Mouse (Mus musculus): ENCODE results near the gene Arhgap27. TPM values are rescaled to one million over a fixed set of nuclear protein-coding genes. Genes with fewer than 3 reads are reported as not detected.

The Arhgap27 gene
- polyA plus RNA-seq, 1 experiment: 0.31 TPM

DNA sequence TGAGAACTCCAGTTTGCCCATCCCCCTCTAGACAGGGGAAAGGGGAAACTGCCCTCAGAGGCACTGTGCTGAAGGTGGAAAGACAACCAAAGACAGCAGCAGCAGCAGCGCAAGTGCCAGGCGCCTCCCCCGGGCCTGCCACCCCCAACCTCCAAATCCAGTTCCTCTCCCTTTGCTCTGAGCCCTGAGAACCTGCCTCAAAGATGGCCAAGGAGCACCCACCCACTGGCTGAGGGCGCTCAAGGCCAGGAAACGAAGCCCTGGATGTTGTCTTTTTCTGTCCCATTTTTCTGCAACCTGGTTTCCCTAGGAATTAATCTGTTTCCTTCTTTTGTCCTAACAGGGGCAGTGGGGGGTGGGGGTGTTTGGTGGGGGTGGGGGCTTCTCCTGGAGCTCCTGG, 843 bp upstream of the Arhgap27 start:
- TF ChIP-seq POLR2A (IDR thresholded peaks at IDR 0.05; ENCODE audit: insufficient read length, low read depth) (no peak), MYOD1 (IDR thresholded peaks at IDR 0.05; ENCODE audit: control insufficient read depth in 1 of 3, insufficient read length in 2 of 3, low read depth in 2 of 3) (no peak), REST (IDR thresholded peaks at IDR 0.05; ENCODE audit: insufficient read depth, insufficient read length) (no peak), MAX (IDR thresholded peaks at IDR 0.05; ENCODE audit: low read depth) (no peak), USF1 (IDR thresholded peaks at IDR 0.05; ENCODE audit: low read depth) (no peak), POLR2AphosphoS2 (IDR thresholded peaks at IDR 0.05; ENCODE audit: insufficient read length, low read depth) (no peak), CEBPB (IDR thresholded peaks at IDR 0.05; ENCODE audit: insufficient read depth, poor library complexity, severe bottlenecking) (no peak), MYOG (IDR thresholded peaks at IDR 0.05; ENCODE audit: control insufficient read depth in 1 of 3, insufficient read depth in 1 of 3, insufficient read length in 2 of 3, low read depth in 2 of 3) (no peak), SRF (IDR thresholded peaks at IDR 0.05; ENCODE audit: control insufficient read depth, insufficient read length, low read depth) (no peak), TCF12 (IDR thresholded peaks at IDR 0.05; ENCODE audit: insufficient read depth, poor library complexity, severe bottlenecking) (no peak), TCF3 (IDR thresholded peaks at IDR 0.05; ENCODE audit: insufficient read length, low read depth) (no peak), E2F4 (IDR thresholded peaks at IDR 0.05; ENCODE audit: insufficient read depth) (no peak)
- Histone ChIP-seq H3ac (ENCODE audit: control insufficient read depth, insufficient read length) (no peak overlapping the region), H3K4me2 (ENCODE audit: low read depth) (no peak overlapping the region), H3K4me3 (no peak overlapping the region), H3K79me2 (ENCODE audit: control insufficient read depth, insufficient read depth) (no peaks in the 10 kb centered on the region), H3K36me3 (ENCODE audit: control insufficient read depth, insufficient read depth) (no peaks in the 10 kb centered on the region), H3K27me3 (ENCODE audit: control insufficient read depth, insufficient read depth, insufficient read length) (peaks cover 5% of the 10 kb centered on the region)

DNA sequence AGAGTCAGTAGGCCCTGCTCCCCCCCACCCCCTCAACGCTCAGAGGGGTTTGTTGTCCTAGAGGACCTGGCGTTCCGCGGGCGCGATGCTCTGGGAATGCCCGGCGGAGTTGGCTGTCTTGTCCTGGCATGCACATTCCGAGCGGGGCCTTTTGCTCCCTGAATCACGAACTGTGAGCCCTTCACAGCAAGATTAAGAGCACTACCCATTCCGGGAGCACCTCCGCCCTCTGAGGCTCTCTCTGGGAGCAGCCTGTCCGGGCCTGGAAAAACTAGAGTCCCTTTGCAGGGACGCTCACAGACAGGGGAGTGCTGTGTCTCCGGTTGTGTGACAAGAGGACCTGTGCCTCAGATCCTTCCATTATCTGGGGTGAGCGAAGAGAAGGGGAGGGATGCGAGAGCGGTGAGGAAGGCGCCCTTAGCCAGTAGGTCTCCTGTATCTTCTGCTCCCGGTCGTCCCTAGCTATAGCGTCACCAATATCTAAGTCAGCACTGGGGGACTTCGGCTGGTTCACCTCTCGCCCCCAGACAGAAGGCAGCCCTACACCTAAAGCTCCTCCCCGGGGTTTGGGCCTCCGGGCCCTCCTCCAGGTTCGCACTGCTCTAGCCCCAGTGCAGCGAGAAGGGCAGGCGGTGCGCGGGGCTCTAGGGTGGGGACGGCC, 841 bp downstream of the Arhgap27 start:
- H3K79me2 ChIP-seq (ENCODE audit: control insufficient read depth, insufficient read depth): no peaks in the 10 kb centered on the region
- H3K4me3 ChIP-seq: no peak overlapping the region
- no peak overlapping the region for H3K4me2 ChIP-seq (ENCODE audit: low read depth)
- no peak overlapping the region for H3ac ChIP-seq (ENCODE audit: control insufficient read depth, insufficient read length)
- TF ChIP-seq MYOG (IDR thresholded peaks at IDR 0.05; ENCODE audit: control insufficient read depth in 1 of 3, insufficient read depth in 1 of 3, insufficient read length in 2 of 3, low read depth in 2 of 3) (no peak), POLR2AphosphoS2 (IDR thresholded peaks at IDR 0.05; ENCODE audit: insufficient read length, low read depth) (no peak), REST (IDR thresholded peaks at IDR 0.05; ENCODE audit: insufficient read depth, insufficient read length) (no peak), POLR2A (IDR thresholded peaks at IDR 0.05; ENCODE audit: insufficient read length, low read depth) (no peak), TCF12 (IDR thresholded peaks at IDR 0.05; ENCODE audit: insufficient read depth, poor library complexity, severe bottlenecking) (no peak), TCF3 (IDR thresholded peaks at IDR 0.05; ENCODE audit: insufficient read length, low read depth) (no peak), CEBPB (IDR thresholded peaks at IDR 0.05; ENCODE audit: insufficient read depth, poor library complexity, severe bottlenecking) (no peak), MYOD1 (IDR thresholded peaks at IDR 0.05; ENCODE audit: control insufficient read depth in 1 of 3, insufficient read length in 2 of 3, low read depth in 2 of 3) (no peak), USF1 (IDR thresholded peaks at IDR 0.05; ENCODE audit: low read depth) (no peak), E2F4 (IDR thresholded peaks at IDR 0.05; ENCODE audit: insufficient read depth) (no peak), SRF (IDR thresholded peaks at IDR 0.05; ENCODE audit: control insufficient read depth, insufficient read length, low read depth) (no peak), MAX (IDR thresholded peaks at IDR 0.05; ENCODE audit: low read depth) (no peak)
- peaks cover 5% of the 10 kb centered on the region for H3K27me3 ChIP-seq (ENCODE audit: control insufficient read depth, insufficient read depth, insufficient read length)
- no peaks in the 10 kb centered on the region for H3K36me3 ChIP-seq (ENCODE audit: control insufficient read depth, insufficient read depth)

DNA sequence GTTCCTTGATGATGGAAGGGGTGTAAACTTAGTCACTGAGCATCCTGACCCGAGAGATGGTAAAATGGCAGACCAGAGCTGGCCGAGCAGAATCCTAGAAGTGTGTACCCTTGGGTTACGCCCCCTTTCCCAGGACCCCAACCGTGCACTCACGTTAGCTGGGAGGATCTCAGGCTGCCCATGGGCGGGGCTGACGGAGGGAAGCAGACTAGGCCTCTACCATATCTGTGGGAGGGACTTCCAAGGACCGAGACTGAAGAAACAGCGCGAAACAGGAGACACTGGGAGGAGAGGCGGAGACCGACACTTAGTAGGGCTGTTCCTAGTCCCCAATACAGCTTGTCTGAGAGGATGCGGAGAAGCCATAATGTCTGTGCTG, 1.4 kb downstream of the Arhgap27 start:
- Histone ChIP-seq H3K36me3 (ENCODE audit: control insufficient read depth, insufficient read depth) (no peaks in the 10 kb centered on the region), H3K79me2 (ENCODE audit: control insufficient read depth, insufficient read depth) (no peaks in the 10 kb centered on the region), H3K4me3 (no peak overlapping the region), H3K27me3 (ENCODE audit: control insufficient read depth, insufficient read depth, insufficient read length) (peaks cover 5% of the 10 kb centered on the region), H3K4me2 (ENCODE audit: low read depth) (no peak overlapping the region), H3ac (ENCODE audit: control insufficient read depth, insufficient read length) (no peak overlapping the region)
- no peak for TF ChIP-seq MYOD1 (IDR thresholded peaks at IDR 0.05; ENCODE audit: control insufficient read depth in 1 of 3, insufficient read length in 2 of 3, low read depth in 2 of 3)
- TF ChIP-seq USF1 (IDR thresholded peaks at IDR 0.05; ENCODE audit: low read depth): no peak

DNA sequence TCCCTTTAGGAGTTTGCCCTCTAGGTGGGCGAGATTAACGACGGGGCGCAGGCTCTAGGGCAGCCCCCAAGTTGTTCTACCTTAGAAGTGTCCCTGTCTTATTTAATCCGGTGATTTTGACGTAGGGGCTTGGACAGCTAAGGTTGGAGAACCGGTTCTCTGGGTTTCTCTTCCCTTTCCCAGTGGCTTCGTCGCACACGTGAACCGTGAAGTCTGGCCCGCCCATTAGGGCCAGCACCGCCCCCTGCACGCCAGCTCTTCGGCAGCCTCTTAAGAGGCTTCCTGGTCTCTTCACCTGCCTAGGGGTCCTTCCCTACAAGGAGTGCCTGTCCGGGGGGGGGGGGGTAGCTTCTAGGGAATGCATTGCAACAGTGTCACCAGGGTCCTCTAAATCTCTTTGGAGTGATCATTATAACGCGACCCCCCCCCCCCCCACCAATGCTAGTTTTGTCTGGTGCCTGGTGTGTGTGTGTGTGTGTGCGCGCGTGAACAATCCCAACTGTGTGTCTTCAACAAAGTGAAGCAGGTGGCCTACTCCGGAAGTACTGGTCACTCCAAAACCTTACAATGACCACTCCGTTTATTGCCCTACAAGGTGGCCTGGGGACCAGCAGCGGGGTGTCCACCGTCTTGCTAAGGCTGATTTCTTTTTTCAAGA, 2.0 kb downstream of the Arhgap27 start:
- H3K79me2 ChIP-seq (ENCODE audit: control insufficient read depth, insufficient read depth): no peaks in the 10 kb centered on the region
- H3K27me3 ChIP-seq (ENCODE audit: control insufficient read depth, insufficient read depth, insufficient read length): peaks cover 5% of the 10 kb centered on the region
- no peaks in the 10 kb centered on the region for H3K36me3 ChIP-seq (ENCODE audit: control insufficient read depth, insufficient read depth)
- H3K4me3 ChIP-seq: no peak overlapping the region
- H3K4me2 ChIP-seq (ENCODE audit: low read depth): no peak overlapping the region
- TF ChIP-seq MYOG (IDR thresholded peaks at IDR 0.05; ENCODE audit: control insufficient read depth in 1 of 3, insufficient read depth in 1 of 3, insufficient read length in 2 of 3, low read depth in 2 of 3): no peak
- TF ChIP-seq USF1 (IDR thresholded peaks at IDR 0.05; ENCODE audit: low read depth): no peak
- no peak for TF ChIP-seq TCF3 (IDR thresholded peaks at IDR 0.05; ENCODE audit: insufficient read length, low read depth)
- TF ChIP-seq CEBPB (IDR thresholded peaks at IDR 0.05; ENCODE audit: insufficient read depth, poor library complexity, severe bottlenecking): no peak
- no peak for TF ChIP-seq SRF (IDR thresholded peaks at IDR 0.05; ENCODE audit: control insufficient read depth, insufficient read length, low read depth)
- no peak for TF ChIP-seq MYOD1 (IDR thresholded peaks at IDR 0.05; ENCODE audit: control insufficient read depth in 1 of 3, insufficient read length in 2 of 3, low read depth in 2 of 3)
- TF ChIP-seq POLR2AphosphoS2 (IDR thresholded peaks at IDR 0.05; ENCODE audit: insufficient read length, low read depth): no peak
- TF ChIP-seq REST (IDR thresholded peaks at IDR 0.05; ENCODE audit: insufficient read depth, insufficient read length): no peak
- no peak overlapping the region for H3ac ChIP-seq (ENCODE audit: control insufficient read depth, insufficient read length)

DNA sequence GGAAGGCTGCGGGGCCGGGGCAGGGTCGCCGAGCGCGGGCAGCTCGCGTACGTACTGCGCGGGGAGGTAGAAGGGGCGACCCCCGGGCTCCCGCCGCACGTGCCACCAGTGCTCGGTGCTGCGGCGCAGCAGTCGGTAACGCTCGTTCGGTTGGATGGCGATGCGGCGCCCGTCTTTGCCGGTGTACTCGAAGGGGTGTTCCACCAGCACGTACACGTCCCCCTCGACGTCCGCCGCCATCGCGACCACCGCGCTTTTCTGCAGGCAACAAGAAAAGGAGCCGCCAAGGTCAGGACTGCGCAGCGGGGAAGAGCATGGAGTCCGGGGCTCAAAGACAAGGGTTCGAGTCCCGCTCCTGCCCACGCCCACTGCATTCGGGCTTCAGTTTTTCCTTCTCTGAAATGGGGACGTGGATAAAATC, 2.8 kb downstream of the Arhgap27 start:
- TF ChIP-seq MYOG (IDR thresholded peaks at IDR 0.05; ENCODE audit: control insufficient read depth in 1 of 3, insufficient read depth in 1 of 3, insufficient read length in 2 of 3, low read depth in 2 of 3): no peak
- no peak for TF ChIP-seq MYOD1 (IDR thresholded peaks at IDR 0.05; ENCODE audit: control insufficient read depth in 1 of 3, insufficient read length in 2 of 3, low read depth in 2 of 3)
- no peak for TF ChIP-seq USF1 (IDR thresholded peaks at IDR 0.05; ENCODE audit: low read depth)
- TF ChIP-seq CEBPB (IDR thresholded peaks at IDR 0.05; ENCODE audit: insufficient read depth, poor library complexity, severe bottlenecking): no peak
- TF ChIP-seq TCF12 (IDR thresholded peaks at IDR 0.05; ENCODE audit: insufficient read depth, poor library complexity, severe bottlenecking): no peak
- no peak for TF ChIP-seq E2F4 (IDR thresholded peaks at IDR 0.05; ENCODE audit: insufficient read depth)
- no peak for TF ChIP-seq SRF (IDR thresholded peaks at IDR 0.05; ENCODE audit: control insufficient read depth, insufficient read length, low read depth)
- TF ChIP-seq POLR2A (IDR thresholded peaks at IDR 0.05; ENCODE audit: insufficient read length, low read depth): no peak
- no peak overlapping the region for H3K4me3 ChIP-seq
- no peaks in the 10 kb centered on the region for H3K36me3 ChIP-seq (ENCODE audit: control insufficient read depth, insufficient read depth)
- H3K4me2 ChIP-seq (ENCODE audit: low read depth): peak overlapping the region; percentile 85
- peaks cover 5% of the 10 kb centered on the region for H3K27me3 ChIP-seq (ENCODE audit: control insufficient read depth, insufficient read depth, insufficient read length)
- H3ac ChIP-seq (ENCODE audit: control insufficient read depth, insufficient read length): no peak overlapping the region
- no peaks in the 10 kb centered on the region for H3K79me2 ChIP-seq (ENCODE audit: control insufficient read depth, insufficient read depth)

Measured in myocyte (in vitro differentiated cells).